Mouse (Mus musculus) liver, embryonic 15.5 days (tissue): ENCODE results near the gene Ptpn3. TPM values are rescaled to one million over a fixed set of nuclear protein-coding genes. Genes with fewer than 3 reads are reported as not detected.

Experiments
- ATAC-seq: fragments of 200-750 bp; cut with Nextera tagmentation; 2 replicates; pipeline ENCODE4 v1.8.0; 2017; ENCODE audit warnings: moderate number of reproducible peaks, mild to moderate bottlenecking, moderate library complexity; ENCODE audit not compliant: insufficient read depth
- H3K27ac ChIP-seq: fragments of 300-500 bp; sonication (generic); replicated peaks from 2 replicates; pipeline ENCODE4 v1.5.1; 2015; ENCODE audit warnings: mild to moderate bottlenecking, inconsistent platforms
- H3K27me3 ChIP-seq: fragments of 300-500 bp; sonication (generic); 2 replicates; pipeline ENCODE4 v1.6.1; 2015; ENCODE audit warnings: mild to moderate bottlenecking, inconsistent platforms
- H3K36me3 ChIP-seq: fragments of 300-500 bp; sonication (generic); replicated peaks from 2 replicates; pipeline ENCODE4 v1.6.1; 2015; ENCODE audit warnings: moderate library complexity, mild to moderate bottlenecking, inconsistent platforms
- H3K4me1 ChIP-seq: fragments of 300-500 bp; sonication (generic); replicated peaks from 2 replicates; pipeline ENCODE4 v1.6.1; 2015; ENCODE audit warnings: inconsistent platforms
- H3K4me2 ChIP-seq: fragments of 300-500 bp; sonication (generic); 2 replicates; pipeline ENCODE4 v1.6.1; 2015; ENCODE audit warnings: moderate library complexity, mild to moderate bottlenecking, inconsistent platforms
- H3K4me3 ChIP-seq: fragments of 300-500 bp; sonication (generic); replicated peaks from 2 replicates; pipeline ENCODE4 v1.5.1; 2015; ENCODE audit warnings: mild to moderate bottlenecking, inconsistent platforms
- H3K9ac ChIP-seq: fragments of 300-500 bp; sonication (generic); 2 replicates; pipeline ENCODE4 v1.6.1; 2015; ENCODE audit warnings: moderate library complexity, mild to moderate bottlenecking, inconsistent platforms
- H3K9me3 ChIP-seq: fragments of 300-500 bp; sonication (generic); replicated peaks from 2 replicates; pipeline ENCODE4 v1.6.1; 2016; ENCODE audit warnings: inconsistent platforms
- WGBS: fragments of 180-500 bp; shearing (Covaris S2); methylation state at CpG from one replicate; pipeline ENCODE4 v1.1.7; 2015; ENCODE audit warnings: mixed read lengths; ENCODE audit not compliant: insufficient replicate concordance; 5-methylcytosine and 5-hydroxymethylcytosine counted together
- polyA plus RNA-seq: library from polyadenylated mRNA; unstranded; fragments of >200 nt; fragmentation: Nextera tagmentation; extraction: Ambion mirVana; gene quantifications from 2 replicates; pipeline ENCODE4 v1.2.1, GENCODE M21; 2015

Gene Ptpn3
- polyA plus RNA-seq, 1 experiment from 2014 or later: 0.52 TPM

DNA sequence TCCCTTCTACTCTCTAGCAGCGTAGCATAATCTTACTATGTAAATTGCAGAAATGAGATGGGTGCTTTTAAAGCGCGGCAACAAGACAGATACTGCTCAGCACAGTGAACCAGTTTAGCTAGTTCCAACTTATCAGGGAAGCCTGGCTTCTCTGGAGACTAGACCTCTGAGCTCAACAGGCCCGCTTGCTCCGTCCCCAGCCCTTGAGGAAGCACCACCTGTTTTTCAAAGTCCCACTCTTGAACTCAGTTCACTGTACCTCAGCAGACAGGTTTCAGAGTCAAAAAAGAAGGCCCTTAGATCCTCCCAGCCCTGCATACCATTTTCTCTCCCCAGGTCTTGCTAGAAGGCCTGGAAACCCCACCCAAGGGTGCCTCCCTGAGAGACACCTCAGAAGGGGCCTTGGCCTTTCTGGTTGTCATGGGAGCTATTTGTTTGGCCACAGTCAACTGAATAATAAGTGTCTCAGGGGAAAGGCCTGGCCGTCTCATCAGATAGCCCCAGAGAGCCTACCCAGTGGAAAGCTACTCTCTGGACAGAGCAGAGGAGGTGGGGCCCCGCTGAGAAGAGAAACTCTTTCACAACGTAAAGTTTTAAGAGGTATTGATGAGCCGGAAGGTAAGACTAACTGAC lies 136.9 kb downstream of the Ptpn3 start:
- no peak for ATAC-seq
- H3K27ac ChIP-seq: no peak overlapping the region
- peaks cover 13% of the 10 kb centered on the region; the same call in 1 of the 2 replicates for H3K27me3 ChIP-seq

DNA sequence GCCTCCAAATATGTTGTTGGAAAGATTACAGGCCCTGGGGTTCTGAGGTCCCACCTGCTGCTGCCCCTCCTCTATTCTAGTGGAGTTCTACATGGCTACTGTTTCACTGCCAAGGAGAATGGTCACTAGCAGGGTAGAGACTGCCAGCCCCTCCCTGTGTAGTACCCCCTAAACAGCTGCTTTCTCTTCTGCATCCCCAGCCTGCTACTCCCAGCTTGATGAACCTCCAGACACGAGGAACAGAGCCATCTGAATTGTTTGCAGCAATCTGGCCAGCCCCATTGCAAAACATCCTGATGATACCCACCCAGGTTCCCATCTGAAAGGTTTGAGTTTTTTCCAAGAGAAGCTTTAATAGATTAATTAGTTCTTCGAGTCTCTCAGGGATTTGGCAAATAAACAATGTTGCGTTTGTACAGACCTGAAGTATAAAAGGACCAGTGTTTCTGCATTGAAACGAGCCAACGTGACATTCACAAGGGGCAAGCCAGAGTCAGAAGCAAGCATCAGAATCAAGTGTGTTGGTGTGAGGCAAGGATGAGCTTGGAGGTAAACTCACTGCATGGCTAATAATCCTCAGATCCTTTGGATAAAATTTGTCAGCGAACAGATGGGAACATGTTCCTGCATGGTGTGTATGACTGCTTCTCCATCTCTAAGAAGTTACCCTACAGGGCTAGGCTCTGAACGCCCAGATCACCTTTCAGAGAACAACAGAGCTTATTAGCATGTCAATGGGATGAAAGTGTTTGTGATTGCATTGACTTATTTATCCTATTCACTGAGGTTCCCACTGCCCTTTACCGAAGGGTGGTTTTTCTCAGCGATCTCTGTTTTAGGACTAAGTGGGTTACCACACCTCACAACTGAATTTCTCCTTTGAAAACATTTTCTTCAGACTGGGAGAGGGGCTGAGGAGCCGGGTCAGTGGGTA lies 138.6 kb downstream of the Ptpn3 start:
- H3K27me3 ChIP-seq: peaks cover 13% of the 10 kb centered on the region; the same call in 1 of the 2 replicates
- no peak overlapping the region for H3K4me2 ChIP-seq
- 39% methylated on average over 10 of the region's 10 CpGs for WGBS
- H3K9me3 ChIP-seq: no peaks in the 10 kb centered on the region
- no peak overlapping the region for H3K4me3 ChIP-seq
- no peak overlapping the region for H3K27ac ChIP-seq
- H3K9ac ChIP-seq: no peak overlapping the region
- no peaks in the 10 kb centered on the region for H3K36me3 ChIP-seq
- no peak for ATAC-seq
- H3K4me1 ChIP-seq: peaks cover 21% of the 10 kb centered on the region; the same call in 1 of the 2 replicates

More for the DNA sequence above, 136.9 kb downstream of the Ptpn3 start:
- H3K4me3 ChIP-seq: no peak overlapping the region
- no peaks in the 10 kb centered on the region for H3K9me3 ChIP-seq
- H3K4me1 ChIP-seq: peaks cover 26% of the 10 kb centered on the region
- H3K9ac ChIP-seq: no peak overlapping the region
- 79% methylated on average over 9 of the region's 9 CpGs for WGBS
- H3K36me3 ChIP-seq: no peaks in the 10 kb centered on the region
- H3K4me2 ChIP-seq: no peak overlapping the region

DNA sequence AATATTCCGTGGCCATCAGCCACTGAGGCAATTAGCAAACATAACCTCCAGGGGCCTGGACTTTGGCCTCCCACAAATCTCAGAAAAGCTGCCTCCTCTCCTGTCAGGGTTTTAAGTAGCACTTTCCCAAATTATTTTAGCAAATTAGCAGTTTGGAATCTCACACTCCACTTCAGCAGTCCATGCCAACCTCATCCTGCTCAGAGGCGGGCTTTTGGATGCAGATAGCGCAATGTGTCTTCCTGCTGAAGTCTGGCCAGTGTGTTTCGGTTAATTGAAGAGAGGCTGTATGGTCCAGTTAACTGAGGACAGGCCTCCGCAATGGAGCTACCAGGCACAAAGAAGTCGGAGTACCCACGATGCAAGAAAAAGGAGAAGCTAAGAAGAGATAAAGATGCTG lies 141.1 kb downstream of the Ptpn3 start:
- ATAC-seq: no peak
- Histone ChIP-seq H3K4me2 (no peak overlapping the region), H3K4me1 (peaks cover 12% of the 10 kb centered on the region; the same call in 1 of the 2 replicates), H3K9ac (no peak overlapping the region), H3K27me3 (peaks cover 13% of the 10 kb centered on the region; the same call in 1 of the 2 replicates), H3K4me3 (no peak overlapping the region), H3K36me3 (no peaks in the 10 kb centered on the region), H3K9me3 (no peaks in the 10 kb centered on the region), H3K27ac (no peak overlapping the region)
- WGBS: 70% methylated on average over 7 of the region's 7 CpGs

DNA sequence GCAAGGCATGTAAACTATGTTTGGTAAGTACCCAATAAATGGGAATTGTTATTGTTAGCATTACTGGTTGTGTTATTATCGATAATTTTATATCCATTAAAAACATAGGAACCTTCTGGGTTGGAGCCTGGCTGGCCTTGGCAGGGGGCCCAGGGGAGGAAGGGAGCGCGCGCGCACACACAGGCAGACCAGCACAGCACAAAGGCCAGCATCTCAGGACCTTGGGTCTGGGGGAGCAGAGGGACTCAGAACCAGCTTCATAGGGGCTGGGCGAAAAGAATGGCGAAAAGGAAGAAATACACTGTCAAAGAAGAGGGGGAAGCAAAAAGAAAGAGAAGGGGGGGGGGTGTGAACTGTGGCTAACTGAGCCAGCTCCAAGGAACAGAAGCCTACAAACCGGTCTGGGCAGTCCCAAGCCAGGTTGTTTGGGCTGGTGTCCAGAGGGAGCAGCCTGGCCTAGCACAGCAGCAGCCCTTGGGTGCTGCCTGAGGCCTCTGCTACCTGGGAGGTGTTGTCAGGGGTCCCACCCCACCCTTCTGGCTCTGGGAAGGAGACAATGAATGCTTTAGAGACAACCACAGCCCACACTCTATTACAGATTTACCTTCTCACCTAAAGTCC lies 145.0 kb downstream of the Ptpn3 start:
- H3K27me3 ChIP-seq: no peaks in the 10 kb centered on the region

DNA sequence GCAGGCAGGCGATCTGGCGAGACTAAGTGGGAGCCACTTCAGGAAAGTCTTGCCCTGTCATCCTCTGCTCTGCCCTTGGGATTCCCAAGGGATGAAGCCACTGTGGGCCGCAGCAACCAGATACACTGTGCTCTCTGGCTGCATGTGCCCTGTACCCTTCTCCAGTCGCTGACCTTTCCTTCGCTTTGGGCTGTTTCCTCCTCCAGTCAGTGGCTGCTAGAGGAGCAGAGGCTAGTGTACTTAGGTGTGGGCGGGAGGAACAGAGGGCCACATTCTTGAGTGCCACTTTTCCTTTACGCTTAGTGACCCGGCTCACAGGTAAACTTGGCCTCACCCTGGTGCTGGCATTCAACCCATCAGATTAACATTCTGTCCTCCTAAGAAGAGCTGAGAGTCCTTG lies 147.8 kb downstream of the Ptpn3 start:
- Histone ChIP-seq H3K4me2 (peak overlapping the region; percentile 79), H3K27me3 (peaks cover 5% of the 10 kb centered on the region; the same call in 1 of the 2 replicates), H3K36me3 (no peaks in the 10 kb centered on the region), H3K27ac (peak overlapping the region; percentile 95), H3K9me3 (no peaks in the 10 kb centered on the region), H3K4me3 (peak overlapping the region; percentile 46), H3K9ac (peak overlapping the region; percentile 64), H3K4me1 (peaks cover 39% of the 10 kb centered on the region)
- 45% methylated on average over 8 of the region's 8 CpGs for WGBS
- ATAC-seq: peak; percentile 69

More for the DNA sequence above, 145.0 kb downstream of the Ptpn3 start:
- 82% methylated on average over 8 of the region's 8 CpGs for WGBS
- H3K4me3 ChIP-seq: no peak overlapping the region
- H3K4me2 ChIP-seq: no peak overlapping the region
- ATAC-seq: no peak
- peaks cover 42% of the 10 kb centered on the region for H3K4me1 ChIP-seq
- H3K27ac ChIP-seq: no peak overlapping the region
- H3K36me3 ChIP-seq: no peaks in the 10 kb centered on the region
- no peaks in the 10 kb centered on the region for H3K9me3 ChIP-seq
- no peak overlapping the region for H3K9ac ChIP-seq

DNA sequence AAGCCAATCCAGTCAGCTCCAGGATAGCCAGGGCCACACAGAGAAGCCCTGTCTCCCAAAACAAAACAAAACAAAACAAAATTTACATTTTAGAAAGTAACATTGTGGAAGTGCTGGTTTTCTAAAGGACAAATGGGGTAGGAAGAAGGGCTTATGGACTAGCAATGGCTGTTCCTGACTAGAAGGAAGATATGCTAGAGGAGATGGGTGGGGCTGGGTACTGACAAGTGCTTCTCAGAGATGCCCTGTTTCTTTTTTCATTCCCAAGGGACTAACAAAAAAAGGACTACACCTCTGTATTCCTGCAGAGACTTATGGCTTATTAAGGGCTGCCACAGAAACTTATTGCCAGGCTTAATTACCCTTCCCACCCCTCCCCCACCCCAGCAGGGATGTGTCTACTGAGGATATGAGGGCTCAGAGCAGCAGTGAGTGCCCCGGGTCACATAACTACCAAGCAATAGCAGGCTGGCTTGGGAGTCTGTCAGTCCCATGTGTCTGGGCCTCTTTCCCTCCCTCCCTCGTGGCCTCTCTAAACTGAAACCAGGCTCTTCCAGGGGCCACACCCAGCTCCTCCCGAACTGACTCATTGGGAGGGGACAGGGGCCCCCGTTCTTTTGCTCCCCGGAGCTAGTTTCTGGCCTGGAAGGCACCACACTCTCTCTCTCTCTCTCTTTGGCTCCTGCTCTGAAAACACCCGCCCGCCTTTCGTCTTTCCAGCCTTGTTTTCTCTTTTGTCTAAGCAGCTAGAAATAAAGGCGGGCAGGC lies 148.4 kb downstream of the Ptpn3 start:
- H3K36me3 ChIP-seq: no peaks in the 10 kb centered on the region
- peak; percentile 98 for ATAC-seq
- WGBS: 11% methylated on average over 9 of the region's 9 CpGs
- peak overlapping the region; percentile 79 for H3K4me2 ChIP-seq
- H3K9me3 ChIP-seq: no peaks in the 10 kb centered on the region
- peak overlapping the region; percentile 95 for H3K27ac ChIP-seq
- peaks cover 41% of the 10 kb centered on the region for H3K4me1 ChIP-seq
- peak overlapping the region; percentile 64 for H3K9ac ChIP-seq
- peaks cover 6% of the 10 kb centered on the region; the same call in 1 of the 2 replicates for H3K27me3 ChIP-seq
- peak overlapping the region; percentile 46 for H3K4me3 ChIP-seq

DNA sequence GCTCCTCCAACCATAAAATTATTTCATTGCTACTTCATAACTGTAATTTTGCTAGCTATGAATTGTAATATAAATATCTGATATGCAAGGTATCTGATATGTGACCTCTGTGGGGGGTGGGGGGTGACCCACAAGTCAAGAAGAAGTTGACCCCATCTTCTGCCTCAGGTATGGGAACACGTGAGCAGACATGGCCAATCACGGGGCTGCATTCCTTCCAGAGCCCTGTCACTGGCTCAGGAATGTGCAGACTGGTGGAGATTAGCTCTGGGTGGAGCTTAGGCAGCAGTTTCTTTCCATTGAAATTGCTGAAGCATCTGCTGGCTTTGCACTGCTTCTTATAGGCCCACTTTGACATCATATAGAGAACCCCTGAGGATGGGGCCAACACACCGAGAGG lies 153.5 kb downstream of the Ptpn3 start:
- no peak for ATAC-seq
- Histone ChIP-seq H3K4me3 (no peak overlapping the region), H3K9ac (no peak overlapping the region), H3K27ac (no peak overlapping the region), H3K4me1 (peaks cover 24% of the 10 kb centered on the region), H3K9me3 (no peaks in the 10 kb centered on the region), H3K4me2 (no peak overlapping the region), H3K36me3 (no peaks in the 10 kb centered on the region), H3K27me3 (peaks cover 44% of the 10 kb centered on the region)
- WGBS: 47% methylated on average over 3 of the region's 3 CpGs

DNA sequence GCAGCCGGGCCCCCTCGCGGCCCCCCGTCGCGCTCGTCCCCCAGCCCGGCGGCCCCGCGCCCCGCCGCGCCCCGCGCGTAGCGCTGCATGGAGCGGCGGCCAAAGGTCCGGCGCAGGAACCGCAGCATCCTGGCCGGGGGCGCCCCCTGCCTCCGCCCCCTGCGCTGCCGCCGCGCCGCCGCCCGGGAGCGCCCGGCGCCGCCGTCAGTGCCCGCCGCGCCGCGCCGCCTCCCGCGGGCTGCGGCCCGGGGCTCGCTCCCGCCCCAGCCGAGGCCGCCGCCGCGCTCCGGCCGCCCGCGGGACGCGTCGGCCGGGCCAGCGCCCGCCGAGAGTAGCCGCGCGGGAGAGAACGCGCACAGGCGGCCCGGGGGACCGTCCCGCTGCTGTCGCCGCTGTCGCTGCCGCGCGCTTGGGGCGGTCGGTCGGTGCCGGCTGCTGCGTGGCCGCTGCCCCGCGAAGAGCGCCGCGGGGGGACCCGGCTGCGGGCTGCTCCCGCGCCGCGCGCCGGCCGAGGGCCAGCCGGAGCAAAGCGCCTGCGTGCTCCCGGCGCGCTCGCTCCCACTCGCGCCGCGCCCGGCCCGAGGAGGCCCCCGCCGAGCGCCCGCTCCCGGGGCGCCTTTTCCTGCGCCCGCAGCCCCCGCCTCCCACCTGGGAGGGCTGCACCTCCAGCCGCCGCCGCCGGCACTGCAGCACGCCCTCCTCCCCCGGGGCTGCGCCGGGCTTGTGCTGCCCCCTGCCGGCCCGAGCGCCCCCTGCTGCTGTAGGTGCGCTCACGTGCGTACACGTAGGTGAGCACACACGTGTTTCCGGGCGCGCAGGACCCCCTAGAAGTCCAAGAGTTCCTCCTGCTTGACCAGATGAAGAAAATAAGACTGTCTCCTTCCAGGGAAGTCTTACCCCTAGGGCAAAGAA lies 158.4 kb downstream of the Ptpn3 start, which contains the start of gene Epb41l4b:
TSS of gene Epb41l4b (minus strand) at position 412 of the 912 bp plus-strand sequence.
- no peak within 1 kb of the TSS for H3K27ac ChIP-seq
- peaks cover 30% of the 10 kb centered on the region for H3K4me1 ChIP-seq
- H3K4me2 ChIP-seq: peak within 1 kb of the TSS; percentile 86
- H3K36me3 ChIP-seq: no peaks in the 10 kb centered on the region
- H3K9ac ChIP-seq: peak within 1 kb of the TSS; percentile 53; the same call in 1 of the 2 replicates
- ATAC-seq: peak; percentile 78
- H3K4me3 ChIP-seq: peak within 1 kb of the TSS; percentile 64
- H3K27me3 ChIP-seq: peaks cover 88% of the 10 kb centered on the region
- H3K9me3 ChIP-seq: no peaks in the 10 kb centered on the region
- WGBS: 1% methylated on average over 96 of the region's 142 CpGs

DNA sequence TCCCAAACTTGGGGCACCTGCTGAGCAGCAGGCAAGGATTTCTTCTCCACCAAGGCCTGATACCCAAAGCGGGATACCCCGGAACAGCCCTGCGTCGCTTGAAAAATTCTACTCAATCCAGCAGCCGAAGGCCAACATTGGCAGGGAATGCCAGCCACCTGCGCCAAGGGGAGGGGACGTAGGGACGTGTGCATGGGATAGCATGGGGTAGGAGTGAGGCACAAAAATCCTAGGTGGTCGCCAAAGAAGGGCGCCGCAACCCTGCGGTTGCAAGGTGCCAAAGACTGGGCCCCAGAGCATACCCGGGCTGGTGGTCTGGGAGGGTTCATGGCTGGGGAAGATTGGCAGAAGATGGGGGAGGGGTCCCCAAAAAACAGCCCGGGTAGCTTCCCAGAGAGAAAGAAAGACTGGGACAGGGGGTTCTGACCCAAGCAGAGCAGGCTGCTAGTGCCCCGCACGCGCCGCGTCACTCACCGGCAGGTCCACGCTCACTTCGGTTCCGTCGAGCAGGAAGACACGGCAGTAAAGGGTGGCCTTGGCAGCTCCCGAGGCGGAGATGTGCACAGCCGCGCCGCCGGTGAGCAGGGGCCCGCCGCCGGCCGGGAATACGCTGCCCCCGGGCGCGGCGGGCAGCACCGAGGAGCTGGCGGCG lies 159.1 kb downstream of the Ptpn3 start:
- H3K27ac ChIP-seq: no peak overlapping the region
- H3K4me3 ChIP-seq: peak overlapping the region; percentile 64
- H3K36me3 ChIP-seq: no peaks in the 10 kb centered on the region
- H3K9ac ChIP-seq: peak overlapping the region; percentile 25; the same call in 1 of the 2 replicates
- H3K4me2 ChIP-seq: peak overlapping the region; percentile 86
- H3K4me1 ChIP-seq: peaks cover 36% of the 10 kb centered on the region
- no peaks in the 10 kb centered on the region for H3K9me3 ChIP-seq
- peaks cover 88% of the 10 kb centered on the region for H3K27me3 ChIP-seq
- no peak; the same call in 1 of the 2 replicates for ATAC-seq
- 4% methylated on average over 43 of the region's 43 CpGs for WGBS
